Mouse (Mus musculus) T-helper 2 cell (primary cell): Measurements from ENCODE around the gene Ankrd60.

Experiments used
- in situ Hi-C: fragments of 300-600 bp; cut with MboI, MseI; formaldehyde crosslinking; loops from one replicate; pipeline ENCODE4 v1.15.1; 2025; ENCODE audit warnings: high pct_unique_total_duplicates

The Ankrd60 gene

GRCm38 (mm10) chr2:173577669-173578557 lies at the start of gene Ankrd60:
Gene Ankrd60 (minus strand): TSS chr2:173578365.
- in situ Hi-C loops, result loop anchor here (5.0 to 10.0 kb wide), 3 partner anchors 79 to 603 kb away; partner anchors contain the start of genes Rab22a and Spo11

- in situ Hi-C loops, result no loop called here
Observed at GRCm38 (mm10) chr2:173625786-173626185, 47.6 kb upstream of the Ankrd60 start.

- in situ Hi-C loops, result no loop called here
Observed at GRCm38 (mm10) chr2:173624667-173625066, 46.5 kb upstream of the Ankrd60 start.

DNA sequence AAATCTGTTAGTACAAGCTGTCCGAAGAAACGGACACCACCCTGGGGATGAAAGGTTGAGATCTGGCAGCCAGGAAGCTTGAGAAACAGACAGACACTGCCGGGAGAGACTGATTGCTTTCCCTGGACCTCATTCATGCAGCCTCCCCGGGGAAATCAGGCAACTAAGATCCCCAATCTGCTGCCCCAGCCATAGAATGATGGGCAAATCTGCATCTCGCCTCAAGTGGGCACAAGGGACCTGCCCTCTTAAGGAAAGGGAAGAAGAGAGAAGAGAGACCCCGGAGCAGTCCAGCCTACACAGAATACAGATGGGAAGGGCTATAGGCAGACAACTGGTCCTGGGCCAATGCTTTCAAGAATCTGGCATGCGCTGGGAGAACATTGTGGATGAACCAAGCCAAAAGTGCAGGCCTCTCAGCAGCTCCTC lies 44.0 kb upstream of the Ankrd60 start:
- in situ Hi-C loops, result no loop called here

- in situ Hi-C loops, result no loop called here
Observed at GRCm38 (mm10) chr2:173620645-173621044, 42.5 kb upstream of the Ankrd60 start.

DNA sequence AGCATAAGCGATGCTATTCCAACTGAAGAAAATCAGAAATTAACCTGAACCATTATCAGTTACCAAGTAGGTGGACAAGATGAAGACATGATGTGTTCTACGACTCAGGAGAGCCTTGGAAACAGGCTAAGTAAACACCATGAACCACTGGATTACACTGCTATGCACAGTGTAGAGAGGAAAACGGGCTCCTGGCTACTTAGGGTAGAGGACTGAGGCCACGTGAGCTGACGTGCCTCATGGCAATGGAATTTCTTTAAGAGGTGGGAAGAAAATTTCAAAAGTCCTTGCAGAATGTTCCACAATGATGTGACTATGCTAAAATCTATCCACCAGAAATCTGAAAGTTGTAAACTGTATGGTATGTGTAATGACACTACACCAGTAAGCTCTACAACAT lies 41.0 kb upstream of the Ankrd60 start:
- in situ Hi-C loops, result no loop called here

DNA sequence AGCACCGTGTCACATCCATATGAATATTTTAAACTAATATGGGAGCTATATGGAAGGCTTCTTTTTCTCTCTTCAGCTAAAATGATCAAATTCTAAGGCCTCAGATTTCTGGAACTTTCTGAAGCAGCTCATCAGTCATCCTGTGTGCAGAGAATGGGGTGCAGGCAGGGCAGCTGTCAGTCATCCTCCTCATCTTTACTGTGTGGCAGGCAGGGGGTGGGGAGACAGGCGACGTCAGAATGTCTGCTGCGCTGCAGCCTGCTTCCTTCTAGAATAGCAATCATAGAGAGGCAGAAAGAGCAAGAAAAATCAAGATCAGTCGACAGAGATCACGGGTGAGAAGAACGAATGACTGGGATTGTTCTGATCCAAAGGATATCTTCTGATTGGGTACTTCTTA lies 38.0 kb upstream of the Ankrd60 start:
- in situ Hi-C loops, result no loop called here

DNA sequence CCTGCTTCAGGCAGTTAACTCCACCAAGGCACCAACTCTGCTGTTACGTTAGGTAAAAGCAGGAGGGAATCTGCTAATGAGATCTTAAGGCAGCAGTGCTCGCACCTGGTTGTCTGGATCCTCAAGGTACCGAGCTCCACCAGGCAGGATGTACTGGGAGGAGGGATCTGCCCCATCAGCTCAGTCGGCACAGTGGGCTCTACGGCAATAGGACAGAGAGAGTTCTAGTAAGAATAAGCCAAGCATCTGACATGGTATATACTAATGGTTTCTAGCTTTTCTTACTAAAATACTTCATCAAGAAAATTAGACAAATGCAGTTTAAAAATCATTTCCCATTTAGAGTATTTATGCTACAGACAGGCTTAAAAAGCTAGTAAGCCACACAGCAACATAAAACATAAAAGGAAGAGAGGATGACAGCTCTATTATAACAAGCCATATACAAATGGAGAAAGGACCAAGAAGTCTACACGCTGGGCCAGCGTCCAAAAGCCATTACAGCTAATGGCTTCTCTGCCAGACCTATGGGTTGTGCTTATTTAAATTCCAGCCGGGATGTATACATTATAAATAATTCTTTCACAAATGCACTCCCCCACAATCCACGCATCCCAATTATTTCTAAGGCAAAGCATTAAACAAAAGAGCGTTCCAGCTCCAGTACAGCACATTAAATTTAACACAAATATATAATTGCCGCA lies 37.4 kb upstream of the Ankrd60 start:
- in situ Hi-C loops, result no loop called here

- in situ Hi-C loops, result no loop called here
Observed at GRCm38 (mm10) chr2:173608020-173608958, 30.1 kb upstream of the Ankrd60 start.

GRCm38 (mm10) chr2:173606415-173606804 lies 28.2 kb upstream of the Ankrd60 start:
- in situ Hi-C loops, result no loop called here

- in situ Hi-C loops, result no loop called here
Observed at GRCm38 (mm10) chr2:173605713-173606414, 27.7 kb upstream of the Ankrd60 start.

DNA sequence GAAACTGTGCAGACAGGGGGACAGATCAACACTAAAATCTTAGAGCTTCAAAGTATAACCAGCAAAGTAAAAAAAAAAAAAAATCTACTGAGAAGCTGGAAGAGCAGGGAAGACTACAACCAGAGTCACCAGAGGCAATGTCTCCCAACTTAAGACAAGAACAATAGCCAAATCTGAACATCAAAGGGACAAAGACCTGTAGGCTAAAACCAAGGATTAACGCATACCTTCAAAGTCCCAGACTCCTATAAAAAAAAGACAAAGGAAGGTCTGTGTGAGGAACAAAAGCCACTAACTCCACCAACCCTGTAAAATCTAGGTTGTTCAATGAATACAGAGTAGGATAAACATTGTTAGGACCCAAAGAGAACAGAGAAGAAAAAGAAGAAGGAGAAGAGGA lies 23.7 kb upstream of the Ankrd60 start:
- in situ Hi-C loops, result no loop called here

DNA sequence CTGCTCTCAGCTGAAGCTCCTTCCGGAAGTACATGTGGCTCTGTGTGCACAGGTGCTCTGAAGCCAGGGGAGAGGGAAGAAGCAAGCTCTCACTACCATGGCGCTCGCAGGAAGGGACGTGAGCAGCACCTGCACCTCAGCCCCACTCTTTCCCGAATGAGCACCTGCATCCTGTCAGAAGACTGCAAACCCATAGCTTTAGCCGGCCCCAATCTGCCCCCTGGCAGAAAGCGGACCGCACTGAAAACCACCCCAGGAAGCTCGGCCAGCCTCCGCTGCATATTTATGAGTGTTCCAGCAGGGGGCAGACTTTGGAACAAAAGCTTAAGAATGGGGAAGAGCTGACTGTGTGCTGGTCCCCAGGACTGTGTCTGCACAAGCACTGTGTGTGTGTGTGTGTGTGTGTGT lies 17.2 kb upstream of the Ankrd60 start:
- in situ Hi-C loops, result no loop called here

GRCm38 (mm10) chr2:173594313-173595063 lies 16.3 kb upstream of the Ankrd60 start:
- in situ Hi-C loops, result no loop called here

DNA sequence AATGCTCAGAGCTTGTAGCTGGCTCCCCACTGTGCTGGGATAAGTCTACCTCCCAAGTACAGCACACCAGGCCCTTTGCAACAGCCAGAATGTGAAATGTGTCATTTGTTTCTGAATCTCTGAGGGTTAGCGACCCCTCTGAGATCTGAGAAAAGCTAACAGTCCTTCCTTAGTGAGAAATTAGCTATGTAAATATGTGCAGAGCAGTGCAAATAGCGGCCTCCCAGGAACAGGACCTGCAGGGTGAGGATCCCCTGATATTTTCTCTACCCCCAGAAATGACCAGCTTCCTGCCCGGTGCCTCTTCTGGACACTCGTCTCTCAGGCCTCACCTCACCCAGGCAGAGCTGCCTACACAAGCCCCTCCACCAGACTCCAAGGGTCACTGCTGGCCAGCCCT lies 15.7 kb upstream of the Ankrd60 start:
- in situ Hi-C loops, result no loop called here

DNA sequence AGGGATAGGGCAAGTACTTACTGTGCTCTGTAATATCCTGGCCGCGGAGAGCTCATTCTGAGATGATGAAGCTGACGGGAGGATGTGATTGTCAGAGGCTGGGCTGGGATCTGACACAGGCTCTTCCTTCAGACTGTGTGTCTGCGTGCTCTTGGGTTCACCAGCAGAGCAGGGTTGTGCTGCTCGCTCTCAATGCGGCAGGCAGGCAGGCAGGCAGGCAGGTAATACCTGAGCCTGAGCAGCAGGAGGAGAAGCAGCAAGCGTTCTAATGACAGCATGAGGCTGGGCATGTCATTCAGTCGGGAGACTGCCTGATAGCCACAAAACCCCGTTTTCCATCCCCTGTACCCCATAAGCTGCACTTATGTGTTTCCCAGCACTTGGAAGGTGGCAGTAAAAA lies 14.6 kb upstream of the Ankrd60 start:
- in situ Hi-C loops, result no loop called here

DNA sequence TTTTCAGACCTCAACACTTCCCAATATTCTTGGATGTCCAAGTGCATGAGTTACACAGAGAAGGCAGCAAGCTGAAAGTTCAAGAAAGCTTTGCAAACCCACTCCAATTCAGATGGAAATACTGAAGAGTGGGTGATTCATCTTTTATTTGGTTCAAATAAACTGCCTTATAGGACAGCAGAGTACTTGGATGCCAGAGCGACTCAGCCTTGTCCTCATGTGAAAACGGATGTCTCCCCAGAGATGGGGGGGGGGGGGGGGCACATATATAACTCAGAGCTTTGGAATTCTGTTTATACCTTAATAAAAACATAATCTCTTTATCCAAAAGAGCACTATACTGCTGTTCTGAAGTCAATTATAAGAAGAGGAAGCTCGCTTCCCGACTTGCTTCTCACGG lies 9.2 kb upstream of the Ankrd60 start:
- in situ Hi-C loops, result loop anchor here (10.0 kb wide), 1 partner anchor 697 kb away; the partner anchor contains the start of gene Gnas

GRCm38 (mm10) chr2:173586118-173586968 lies 8.2 kb upstream of the Ankrd60 start:
- in situ Hi-C loops, result loop anchor here (10.0 kb wide), 1 partner anchor 698 kb away; the partner anchor contains the start of gene Gnas
